Mouse (Mus musculus) layer of hippocampus, adult 11-12 months (tissue): Measurements from ENCODE around the gene Casp7.
"Not testable (repeated sequence)": the region's sequence is repeated elsewhere in the genome, so short reads cannot be mapped to it uniquely, and the experiment has no call there.

Source experiments
- DNase-seq: peaks from one replicate; pipeline ENCODE4 v3.0.0; 2022; ENCODE audit warnings: low spot score

Gene Casp7

DNA sequence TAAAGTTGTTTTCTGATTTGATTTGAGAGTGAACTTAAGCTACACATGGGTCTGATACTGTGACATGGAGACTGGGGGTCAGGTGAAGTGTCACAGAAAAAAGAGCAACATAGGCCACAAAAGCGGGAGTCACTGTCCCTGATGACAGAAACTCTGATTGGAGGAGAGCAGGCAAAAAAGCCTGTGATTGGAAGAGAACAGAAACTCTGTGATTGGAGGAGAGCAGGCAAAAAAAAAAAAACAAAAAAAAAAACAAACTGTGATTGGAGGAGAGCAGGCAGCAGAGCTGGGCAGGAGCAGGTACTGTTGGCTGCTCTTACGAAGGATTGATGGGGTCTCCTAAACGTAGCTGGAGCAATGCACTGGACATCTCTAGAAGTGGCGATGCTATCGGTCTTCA, 11.4 kb upstream of the Casp7 start:
- no peak for DNase-seq

DNA sequence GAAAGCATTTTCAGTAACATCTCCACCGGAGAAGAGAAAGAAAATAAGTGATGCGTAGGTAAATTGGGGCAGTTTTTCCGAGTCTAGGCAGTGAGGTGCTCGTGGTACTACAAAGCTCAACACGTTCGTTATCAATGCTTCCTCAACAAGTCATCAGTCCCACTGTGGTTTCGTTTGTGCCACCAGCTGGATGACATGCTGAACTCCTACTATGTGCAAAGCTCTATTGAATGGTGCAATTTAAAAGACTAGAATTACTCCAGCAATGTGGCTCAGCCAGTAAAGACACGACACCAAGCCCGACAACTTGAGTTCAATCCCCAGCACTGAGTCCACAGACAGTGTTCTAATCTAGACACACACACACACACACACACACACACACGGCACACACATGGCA, 10.8 kb upstream of the Casp7 start:
- DNase-seq, result no peak

DNA sequence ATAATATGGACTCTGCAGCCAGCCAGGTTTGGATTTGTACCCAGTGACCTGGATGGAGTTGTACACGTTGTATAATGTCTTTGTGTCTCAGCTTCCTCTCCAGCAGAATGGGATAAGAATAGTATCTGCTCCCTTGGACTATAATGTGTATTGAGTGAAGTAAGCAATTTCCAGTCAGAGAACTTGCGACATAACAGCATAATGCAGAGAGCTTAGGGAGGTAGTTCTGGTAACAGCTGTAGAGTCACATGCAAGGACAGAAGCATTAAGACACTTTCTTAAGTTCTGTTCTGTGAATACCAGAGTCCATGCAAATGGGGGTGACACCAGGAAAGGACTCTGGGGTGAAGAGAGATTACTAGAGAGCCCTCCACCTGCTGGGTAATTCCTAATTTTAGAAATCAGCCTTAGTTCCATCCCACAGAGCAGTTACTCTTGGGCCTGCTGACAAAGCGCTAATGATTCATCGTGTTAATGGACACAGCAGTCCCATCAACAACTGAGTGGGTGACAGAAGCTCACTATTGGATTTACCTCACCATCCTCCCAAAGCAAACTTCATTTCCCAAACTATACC, 9.1 kb upstream of the Casp7 start:
- no peak for DNase-seq

DNA sequence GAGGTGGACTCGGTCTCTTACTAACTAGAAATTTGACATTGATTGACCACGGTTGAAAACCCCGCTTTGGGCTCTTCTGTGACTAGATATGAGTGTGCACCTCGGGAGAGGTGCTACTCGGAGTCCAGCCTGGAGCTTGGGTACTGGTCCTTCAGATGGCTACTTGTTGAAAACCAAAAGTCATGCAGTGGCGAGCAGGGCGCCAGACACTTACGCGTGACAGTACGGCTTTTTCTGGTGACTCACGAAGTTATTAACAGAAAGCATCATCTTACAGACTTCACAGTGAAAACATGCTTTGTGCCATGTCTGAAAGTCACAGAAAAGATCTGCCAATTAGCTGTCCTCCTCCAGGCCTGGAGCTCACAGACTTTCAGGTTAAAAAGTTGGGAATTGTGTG, 7.8 kb upstream of the Casp7 start:
- DNase-seq, result no peak

DNA sequence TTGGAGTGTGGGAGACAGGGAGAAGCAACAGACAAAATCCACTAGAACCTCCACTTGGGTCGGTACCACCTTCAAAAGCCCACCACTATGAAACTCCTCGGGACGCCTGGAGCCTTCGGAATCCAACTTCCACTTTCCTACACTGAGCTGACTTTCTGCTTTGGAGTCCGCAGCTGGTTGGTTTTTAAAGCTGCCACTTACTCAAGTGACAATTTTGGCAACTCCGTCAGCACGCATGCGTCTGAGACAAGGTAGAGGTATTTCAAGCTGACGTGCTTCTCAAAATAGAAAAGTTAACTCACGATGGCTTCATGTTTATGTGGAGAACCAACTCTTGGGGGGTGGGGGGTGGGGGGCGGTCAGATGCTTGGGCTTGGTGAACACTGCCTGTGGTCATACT, 7.0 kb upstream of the Casp7 start, which contains the start of gene Nrap:
Gene Nrap, minus strand, starts transcription at position 159 of the 400 bp plus-strand sequence.
- no peak for DNase-seq

DNA sequence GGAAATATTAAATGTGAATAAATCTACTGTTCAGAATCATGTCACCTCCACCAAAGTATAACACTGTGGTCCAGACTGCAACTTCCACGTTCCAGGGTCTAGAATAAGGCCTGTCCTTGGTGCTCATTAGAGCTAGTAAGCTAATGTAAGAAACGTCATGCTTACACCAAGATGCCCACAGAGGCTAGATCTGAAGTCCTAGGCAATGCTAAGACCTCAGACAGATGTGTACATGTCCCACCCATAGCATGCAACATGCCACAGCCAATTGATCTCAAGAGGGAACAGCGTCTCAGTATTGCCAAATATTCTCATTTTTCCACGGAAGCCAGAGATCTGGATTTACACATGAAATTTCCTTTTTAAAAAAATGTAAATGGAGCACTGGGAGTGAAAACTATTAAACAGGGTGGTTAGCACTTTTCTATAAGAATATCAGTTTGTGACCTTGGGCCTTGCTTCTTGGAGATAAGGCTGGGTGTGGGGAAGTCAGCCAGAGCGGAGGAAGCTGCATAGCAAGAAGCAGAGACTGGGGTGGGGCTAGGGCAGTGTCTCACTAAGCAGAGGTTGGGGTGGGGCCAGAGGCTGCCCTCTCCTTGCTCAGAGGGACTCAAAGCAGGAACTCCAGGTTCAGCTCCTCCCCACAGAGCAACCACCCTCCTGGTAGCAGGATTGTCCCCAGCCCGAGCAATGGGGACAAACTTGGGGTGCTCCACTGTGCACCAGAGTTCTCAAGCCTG, 5.5 kb upstream of the Casp7 start:
- no peak for DNase-seq

DNA sequence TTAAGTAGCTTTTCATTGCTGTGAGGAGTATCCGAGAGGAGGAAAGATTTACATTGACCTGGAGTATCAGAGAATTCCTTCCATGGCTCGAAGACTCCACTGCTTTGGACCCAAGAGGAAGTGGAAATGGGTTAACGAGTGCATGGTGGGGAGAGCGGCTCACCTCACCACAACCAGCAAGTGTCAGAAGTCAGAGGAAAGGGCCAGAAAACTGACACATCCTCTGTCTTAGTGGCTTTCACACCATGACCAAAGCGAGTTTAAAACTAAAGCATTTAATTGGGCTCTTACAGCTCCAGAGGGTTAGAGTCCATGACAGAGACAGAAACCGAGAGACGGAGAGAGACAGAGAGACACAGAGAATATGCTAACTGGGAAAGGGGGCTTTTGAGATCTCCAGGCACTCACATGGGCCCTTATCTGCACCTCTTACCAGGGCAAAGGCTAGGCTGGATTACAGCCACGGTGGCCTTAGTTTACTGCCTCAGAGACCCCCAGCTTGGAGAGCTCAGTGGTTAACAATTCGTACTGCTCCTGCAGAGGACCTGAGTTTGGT, 3.5 kb upstream of the Casp7 start:
- DNase-seq, result no peak

DNA sequence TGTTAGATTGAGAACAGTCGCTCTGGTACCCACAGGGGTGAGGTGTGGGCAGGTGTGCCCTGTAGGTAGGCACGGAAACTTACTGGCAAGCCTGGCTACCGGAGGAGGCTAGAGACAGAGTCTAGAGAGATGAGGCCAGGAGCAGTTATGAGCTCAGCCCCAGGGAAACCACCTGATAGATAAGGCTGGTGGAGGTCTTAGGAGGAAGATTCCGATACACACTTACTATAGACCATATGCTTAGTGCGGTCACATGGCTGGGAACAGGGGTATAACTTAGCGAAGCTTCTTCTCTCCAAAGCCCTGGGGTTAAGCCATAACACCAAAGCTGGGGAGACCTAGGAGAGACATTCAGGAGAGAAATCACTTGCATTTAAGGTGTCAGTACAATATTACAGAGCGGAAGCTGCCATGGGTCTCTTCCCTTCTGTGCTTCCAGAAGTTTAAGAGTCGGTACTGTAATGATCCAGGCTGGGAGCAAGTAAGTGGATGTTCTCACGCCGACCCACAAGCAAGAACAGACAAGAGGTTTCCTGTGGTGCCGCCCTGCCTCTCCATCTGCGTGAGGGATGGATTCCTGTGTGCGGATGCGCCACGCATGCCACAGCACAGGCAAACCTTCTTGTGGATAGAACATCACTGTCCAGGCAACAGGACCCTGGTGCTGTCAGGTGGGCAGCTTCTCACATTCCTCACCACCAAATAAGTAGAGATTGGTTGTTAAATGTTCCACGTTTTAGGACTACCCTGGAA, 1.6 kb upstream of the Casp7 start:
- no peak for DNase-seq

DNA sequence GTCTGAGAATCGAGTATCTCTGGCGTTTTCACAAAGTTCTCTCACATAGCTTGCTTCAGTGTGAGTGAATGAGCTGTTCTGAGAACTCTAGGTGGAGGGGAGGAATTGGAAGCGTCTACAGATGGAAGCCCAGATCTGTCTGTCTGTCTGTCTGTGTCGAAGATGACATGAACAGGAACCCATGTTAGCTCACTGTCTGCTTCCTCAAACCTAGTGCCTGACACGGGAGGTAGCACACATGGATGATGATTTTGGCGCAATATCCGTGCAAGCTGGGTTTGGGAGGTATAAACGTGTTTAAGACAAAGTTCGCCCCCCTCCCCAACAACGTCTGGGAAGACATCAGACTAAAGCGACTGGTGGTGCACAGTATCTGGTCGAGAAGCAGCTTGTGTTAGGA, 702 bp upstream of the Casp7 start:
- no peak for DNase-seq

DNA sequence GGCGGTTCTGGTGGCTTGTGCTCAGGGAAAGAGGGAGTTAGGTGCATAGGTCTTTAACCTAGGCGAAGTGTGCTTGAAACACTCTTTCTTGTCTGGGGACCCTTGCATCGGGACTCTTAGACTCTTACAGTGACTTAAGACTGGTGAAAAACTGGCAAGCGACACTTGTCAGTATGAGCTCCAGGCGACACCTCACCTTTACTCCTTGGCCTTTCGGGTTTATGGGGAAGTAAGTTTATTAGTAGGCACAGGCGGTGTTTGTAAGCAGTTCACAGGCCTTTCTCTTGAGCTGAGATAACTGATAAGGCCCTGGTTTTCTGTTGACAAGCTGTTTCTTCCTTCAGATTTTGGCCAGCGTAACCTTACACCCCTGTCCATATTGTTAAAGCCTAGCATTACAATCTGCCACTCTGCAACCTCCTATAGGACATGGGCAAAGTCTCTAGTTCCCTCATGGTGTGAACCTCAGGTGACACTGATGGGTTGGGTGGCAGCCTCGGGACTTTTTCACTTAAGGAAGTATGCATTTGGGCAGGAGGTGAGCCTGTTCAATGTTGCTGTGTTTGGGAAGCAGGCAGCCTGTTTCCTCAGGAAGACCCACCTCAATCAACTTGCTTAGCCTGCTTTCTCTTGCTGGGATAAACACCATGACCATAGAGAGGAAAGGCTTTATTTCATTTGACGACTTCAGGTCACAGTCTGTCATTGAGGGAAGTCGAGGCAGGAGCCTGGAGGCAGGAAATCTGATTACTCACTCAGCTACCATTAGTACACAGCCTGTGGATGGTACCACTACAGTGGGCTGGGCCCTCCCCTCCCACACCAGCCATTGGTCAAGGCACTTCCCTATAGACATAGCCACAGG, 966 bp downstream of the Casp7 start:
- DNase-seq, result no peak

DNA sequence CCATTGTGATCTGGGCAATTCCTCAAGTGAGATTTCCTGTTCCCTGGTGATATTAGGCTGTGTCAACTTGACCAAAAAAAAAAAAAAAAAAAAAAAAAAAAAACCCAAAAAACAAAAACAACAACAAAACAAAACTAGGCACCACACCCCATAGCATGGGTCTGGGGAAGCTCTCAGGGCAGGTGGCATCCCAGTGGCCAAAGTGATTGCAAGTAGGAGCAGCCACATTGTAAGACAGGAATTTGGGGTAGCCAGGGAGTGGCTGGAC, 1.5 kb downstream of the Casp7 start:
- no peak for DNase-seq

DNA sequence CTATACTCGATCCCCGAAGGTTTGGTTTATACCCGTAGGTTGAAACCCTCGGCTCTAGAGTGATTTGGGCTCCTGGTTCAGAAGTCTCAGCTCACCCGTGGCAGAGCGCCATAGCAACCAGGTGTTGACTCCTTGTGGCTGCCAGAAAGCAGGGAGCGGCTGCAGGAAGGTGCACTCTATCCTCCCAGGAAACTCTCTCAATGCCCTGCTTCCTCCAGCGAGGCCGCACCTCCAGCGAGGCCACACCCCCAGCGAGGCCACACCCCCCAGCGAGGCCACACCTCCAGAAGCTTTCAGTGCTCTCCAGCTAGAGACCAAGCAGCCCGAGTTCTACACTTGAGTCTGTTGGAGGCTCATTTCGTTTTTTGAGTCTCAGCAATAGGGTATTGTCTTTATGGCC, 3.3 kb downstream of the Casp7 start:
- no peak for DNase-seq

DNA sequence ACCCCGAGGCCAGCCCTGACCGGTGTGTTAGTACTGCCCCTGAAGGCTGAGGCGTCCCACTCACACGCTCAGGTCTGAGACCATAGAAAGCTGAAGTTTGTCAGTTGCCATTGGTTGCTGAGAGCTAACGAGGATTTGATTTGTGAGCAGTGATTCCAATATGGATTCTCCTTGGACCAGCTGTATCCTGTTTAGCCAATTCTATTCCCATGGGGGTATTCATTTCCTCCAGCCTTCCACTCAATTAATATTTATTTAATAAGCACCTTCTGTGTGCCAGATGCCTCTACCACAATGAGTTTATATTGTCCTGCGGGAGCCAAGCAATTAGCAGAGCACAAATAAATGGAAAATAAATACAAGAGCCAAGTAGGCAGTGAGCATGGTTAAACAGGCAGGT, 4.9 kb downstream of the Casp7 start:
- no peak for DNase-seq

DNA sequence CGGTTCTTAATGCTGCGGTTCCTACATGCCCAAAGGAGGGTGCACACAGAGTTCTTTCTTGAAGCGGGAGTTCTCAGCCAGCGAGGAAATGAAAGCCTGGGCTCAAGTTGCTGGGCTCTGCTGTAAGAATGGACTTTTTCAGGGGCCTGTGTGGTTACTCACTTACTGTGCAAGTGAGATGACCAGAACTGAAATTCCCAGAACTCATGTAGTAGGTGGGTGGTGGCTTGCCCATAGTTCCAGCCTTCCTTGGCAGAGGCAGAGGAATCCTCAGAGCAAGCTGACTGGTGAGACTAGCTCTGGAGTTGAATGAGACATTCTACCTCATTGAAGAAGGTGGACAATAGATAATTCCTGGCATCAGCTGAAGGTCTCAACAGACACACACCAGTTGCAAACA, 8.9 kb downstream of the Casp7 start:
- no peak for DNase-seq

DNA sequence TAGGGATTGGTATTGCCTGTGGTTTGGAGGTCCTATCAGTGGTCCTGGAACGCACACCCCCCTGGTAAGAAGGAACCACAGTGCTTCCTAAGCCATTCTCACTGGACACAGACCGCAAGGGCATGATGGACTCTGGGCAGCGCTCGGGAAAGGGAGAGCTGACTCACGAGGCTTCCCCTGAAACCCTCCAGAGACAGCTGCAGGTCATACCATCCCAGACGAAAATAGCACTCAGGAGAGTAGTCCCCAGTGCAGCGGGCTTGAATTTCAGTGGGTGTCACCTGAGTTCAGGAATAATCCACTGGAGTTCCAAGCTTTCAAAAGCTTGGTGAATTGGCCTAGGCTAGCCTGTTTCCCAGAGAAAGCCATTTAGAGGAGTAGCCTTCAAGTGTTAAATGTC, 9.7 kb downstream of the Casp7 start:
- no peak for DNase-seq

DNA sequence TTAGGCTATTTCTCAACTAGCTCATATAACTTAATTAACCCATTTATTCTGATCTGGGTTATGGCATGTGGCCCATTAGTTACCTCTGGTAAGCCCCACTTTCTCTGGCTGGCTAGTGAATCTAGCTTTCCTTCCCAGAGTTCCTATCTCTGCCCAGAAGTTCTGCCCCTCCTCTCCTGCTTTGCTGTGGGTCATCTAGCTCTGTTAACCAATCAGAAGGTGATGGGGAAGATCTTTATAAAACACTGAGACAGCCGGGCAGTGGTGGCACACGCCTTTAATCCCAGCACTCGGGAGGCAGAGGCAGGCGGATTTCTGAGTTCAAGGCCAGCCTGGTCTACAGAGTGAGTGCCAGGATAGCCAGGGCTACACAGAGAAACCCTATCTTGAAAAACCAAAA, 13.0 kb downstream of the Casp7 start:
- not testable (repeated sequence) for DNase-seq

DNA sequence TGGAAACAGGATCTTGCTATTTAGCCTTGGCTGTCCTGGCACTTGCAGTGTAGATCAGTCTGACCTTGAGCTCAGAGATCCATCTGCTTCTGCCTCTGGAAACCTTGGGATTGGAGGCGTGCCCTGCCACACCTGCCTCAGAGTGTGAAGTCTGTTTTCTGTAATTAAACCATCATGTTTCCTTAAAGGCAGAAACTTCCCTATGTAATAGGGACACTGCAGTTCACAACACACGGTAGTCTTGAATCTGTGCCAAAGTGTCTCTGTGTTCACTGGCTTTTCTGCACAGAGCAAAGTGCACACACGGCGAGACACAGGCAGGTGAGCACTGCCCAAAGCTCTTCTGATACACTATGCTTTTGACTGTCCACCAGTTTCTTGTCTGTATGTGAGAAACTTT, 21.5 kb downstream of the Casp7 start:
- DNase-seq, result no peak

DNA sequence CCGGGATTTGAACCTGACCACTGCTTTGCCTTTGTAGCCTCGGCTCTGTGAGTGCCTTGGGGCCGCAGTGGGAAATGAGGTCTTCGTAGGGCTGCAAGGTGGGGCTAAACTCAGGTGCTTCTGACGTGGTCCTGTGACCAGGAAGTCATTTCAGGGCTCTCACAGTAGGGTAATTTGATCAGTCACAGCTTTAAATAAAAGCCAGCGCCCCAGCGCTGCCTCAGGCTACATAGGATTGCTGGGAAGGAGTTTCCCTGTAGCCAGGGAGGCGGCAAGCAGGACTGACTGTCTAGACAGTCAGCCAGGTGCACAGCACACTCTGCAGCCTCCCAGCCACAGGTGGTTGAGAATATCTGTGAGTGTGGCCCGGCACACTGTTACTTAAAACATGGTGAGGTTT, 22.5 kb downstream of the Casp7 start:
- DNase-seq, result no peak

DNA sequence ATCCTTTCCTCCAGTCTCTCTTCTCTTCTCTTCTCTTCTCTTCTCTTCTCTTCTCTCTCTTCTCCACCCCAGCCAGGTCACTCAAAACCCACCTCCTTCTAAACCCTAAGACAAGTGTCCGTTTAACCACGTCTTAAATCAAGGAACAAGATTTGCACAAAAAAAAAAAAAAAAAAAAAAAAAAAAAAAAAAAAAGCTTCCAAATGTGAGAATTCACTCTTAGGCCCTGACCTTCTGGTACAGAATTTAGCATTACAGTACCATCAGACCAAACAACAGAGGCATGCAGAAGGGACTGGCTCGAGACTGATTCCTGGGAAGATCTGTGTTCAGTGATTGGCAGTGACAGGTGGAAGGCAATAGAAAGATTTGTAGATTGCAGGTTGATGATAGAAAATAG, 23.4 kb downstream of the Casp7 start:
- DNase-seq, result no peak

DNA sequence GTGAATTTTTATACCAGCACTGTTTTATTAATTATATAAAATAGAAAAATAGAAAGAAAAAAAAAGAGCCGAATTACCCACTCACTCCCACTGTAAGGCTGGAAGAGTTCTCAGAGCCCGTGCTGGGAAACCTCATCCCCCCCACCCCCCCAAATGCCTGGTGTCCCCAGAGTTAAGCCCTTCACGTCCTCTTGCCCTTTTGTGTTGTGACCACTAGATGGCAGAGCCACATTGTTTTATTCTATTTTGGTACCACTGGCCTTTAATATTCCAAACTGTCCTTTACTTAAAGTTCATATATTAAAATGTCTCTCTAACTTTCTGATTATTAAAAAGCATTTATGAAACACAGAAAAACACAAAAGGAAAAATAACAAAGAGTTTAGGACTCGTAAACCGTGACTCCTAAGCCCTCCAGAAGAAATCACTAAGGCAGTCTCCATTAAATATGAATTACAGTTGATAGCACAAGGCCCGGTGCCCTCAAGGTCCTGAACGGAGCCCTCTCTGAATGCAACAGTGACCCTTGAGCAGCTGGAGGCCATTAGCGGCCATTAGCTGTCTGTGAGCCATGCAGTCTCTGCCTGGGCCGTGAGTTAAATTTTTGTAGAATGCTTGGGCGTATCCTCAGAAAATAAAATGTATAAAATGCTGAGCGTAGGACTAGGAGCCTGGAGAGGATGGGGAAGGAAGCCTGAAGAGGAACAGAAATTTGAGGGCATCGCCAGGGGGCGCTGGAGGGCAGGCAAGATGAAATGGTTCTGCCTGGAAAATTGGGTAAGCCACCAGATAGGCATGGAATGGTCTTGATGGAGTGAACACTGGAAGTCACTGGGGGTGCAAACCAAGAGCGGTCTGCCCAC, 25.8 kb downstream of the Casp7 start:
- peak; percentile 93 for DNase-seq

DNA sequence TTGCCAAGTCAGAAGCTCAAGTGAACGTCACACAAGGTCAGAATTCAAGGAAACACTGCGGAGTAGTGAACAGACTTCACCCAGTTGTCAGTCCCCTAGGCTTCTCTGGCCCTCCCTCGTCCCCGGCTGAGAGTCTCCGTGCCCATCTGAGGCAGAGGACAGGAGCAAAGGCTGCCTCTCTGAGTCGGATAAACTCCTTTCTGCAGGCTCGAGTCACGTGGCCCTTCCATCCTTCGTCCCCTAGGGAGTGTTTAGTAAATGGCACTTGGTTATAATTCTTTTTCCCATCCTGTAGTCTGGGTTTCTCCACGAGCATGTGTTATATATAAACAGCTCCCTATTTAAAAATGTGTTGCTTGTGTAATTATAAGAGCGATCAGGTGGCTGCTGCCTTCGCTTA, 26.4 kb downstream of the Casp7 start:
- DNase-seq, result no peak
